Mouse (Mus musculus): ENCODE measurements around the gene Rmi1. TPM values are rescaled to one million over a fixed set of nuclear protein-coding genes. Genes with fewer than 3 reads are reported as not detected.
"Not testable (repeated sequence)": the region's sequence is repeated elsewhere in the genome, so short reads cannot be mapped to it uniquely, and the experiment has no call there.

Rmi1 gene
- polyA plus RNA-seq (2015; fragmentation: Nextera tagmentation; extraction: Ambion mirVana) = 9.0 and 9.8 TPM in 2 replicates

DNA sequence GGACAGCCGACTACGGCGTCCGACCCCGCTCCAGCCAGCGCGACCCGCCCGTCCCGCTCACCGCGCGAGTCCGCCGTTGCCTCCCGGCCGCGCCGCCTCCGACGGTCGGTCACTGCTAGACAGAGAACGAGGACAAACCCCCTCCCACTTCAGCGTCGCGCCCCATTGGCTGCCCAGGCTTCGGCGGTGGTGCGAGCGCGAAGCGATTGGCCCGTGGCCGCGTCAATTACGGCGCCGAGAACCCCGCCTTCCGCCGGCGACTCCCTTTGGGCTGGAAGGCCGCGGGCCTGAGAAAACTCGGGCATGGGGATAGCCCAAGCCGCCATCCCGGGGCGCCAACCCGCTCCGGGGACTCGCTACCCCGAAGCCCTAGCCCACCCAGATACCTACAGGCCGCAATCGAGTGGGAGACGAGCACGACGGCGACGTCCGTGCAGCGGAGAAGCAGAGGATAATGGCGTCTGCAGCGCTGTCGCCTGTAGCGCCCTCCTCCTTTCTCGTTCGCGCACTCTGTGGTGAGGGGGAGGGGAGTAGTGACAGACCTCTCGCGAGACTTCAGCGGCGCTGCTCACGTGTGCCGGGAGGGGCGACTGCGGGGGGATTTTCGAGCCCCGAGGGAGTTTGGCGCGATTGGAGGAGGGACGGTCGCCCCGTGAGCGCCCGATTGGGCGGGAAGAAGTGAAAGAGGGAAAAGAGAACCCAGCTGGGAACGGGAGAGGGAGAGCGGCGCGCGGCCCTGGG is at the start of gene Rmi1:
Gene Rmi1 (plus strand): TSS at position 246 of the 741 bp plus-strand sequence.
- H3K27me3 ChIP-seq (ENCODE audit: insufficient read depth, low read length) = no peaks in the 10 kb centered on the region
- peaks cover 15% of the 10 kb centered on the region for H3K4me1 ChIP-seq (ENCODE audit: insufficient read depth)
- WGBS (ENCODE audit: insufficient replicate concordance) = under 1% methylated on average over 71 of the region's 91 CpGs
- TF ChIP-seq CTCF (IDR thresholded peaks at IDR 0.05; ENCODE audit: low read depth) = peak; percentile 55
- TF ChIP-seq EP300 (IDR thresholded peaks at IDR 0.05; ENCODE audit: low read depth) = peak; percentile 80; the same call in 1 of the 2 replicates
- peak; percentile 97 for DNase-seq
- H3K4me3 ChIP-seq (ENCODE audit: low read depth, low read length) = peak within 1 kb of the TSS; percentile 88
- H3K9me3 ChIP-seq (ENCODE audit: low read length) = no peaks in the 10 kb centered on the region
- peak within 1 kb of the TSS; percentile 73 for H3K4me2 ChIP-seq (ENCODE audit: low read depth, low read length)
- peak; percentile 92 for ATAC-seq
- peak within 1 kb of the TSS; percentile 97 for H3K9ac ChIP-seq (replicated peaks)
- H3K27ac ChIP-seq (ENCODE audit: low read depth) = peak within 1 kb of the TSS; percentile 99
- peaks cover 17% of the 10 kb centered on the region for H3K36me3 ChIP-seq (replicated peaks; ENCODE audit: insufficient read depth, low read length)

DNA sequence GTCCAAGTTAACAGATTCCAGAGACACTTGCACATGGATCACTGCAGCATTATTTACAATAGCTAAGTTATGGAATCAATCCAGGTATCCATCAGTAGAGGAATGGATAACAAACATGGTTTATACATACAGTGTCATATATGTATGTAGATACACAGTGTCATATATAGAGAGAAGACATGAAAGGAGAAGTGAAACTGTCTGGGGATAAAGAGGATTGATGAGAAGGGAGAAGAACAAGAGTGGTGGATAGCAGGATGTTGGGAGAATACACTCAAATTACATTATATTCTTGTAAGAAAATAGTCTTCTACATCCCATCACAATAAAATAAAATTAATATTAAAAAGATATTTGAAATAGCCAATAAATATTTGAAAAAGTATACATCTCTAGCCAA is 49.1 kb upstream of the Rmi1 start:
- Histone ChIP-seq H3K9me3 (ENCODE audit: low read length) (no peaks in the 10 kb centered on the region), H3K4me1 (ENCODE audit: insufficient read depth) (no peaks in the 10 kb centered on the region), H3K27ac (ENCODE audit: low read depth) (no peak overlapping the region), H3K4me2 (ENCODE audit: low read depth, low read length) (no peak overlapping the region), H3K27me3 (ENCODE audit: insufficient read depth, low read length) (0 out of 2 replicates have a peak, but pooled peaks cover 6% of the 10 kb centered on the region), H3K36me3 (replicated peaks; ENCODE audit: insufficient read depth, low read length) (no peaks in the 10 kb centered on the region), H3K9ac (replicated peaks) (no peak overlapping the region), H3K4me3 (ENCODE audit: low read depth, low read length) (no peak overlapping the region)
- DNase-seq (no peak), ATAC-seq (no peak)
- no peak for TF ChIP-seq EP300 (IDR thresholded peaks at IDR 0.05; ENCODE audit: low read depth)
- no peak for TF ChIP-seq CTCF (IDR thresholded peaks at IDR 0.05; ENCODE audit: low read depth)

DNA sequence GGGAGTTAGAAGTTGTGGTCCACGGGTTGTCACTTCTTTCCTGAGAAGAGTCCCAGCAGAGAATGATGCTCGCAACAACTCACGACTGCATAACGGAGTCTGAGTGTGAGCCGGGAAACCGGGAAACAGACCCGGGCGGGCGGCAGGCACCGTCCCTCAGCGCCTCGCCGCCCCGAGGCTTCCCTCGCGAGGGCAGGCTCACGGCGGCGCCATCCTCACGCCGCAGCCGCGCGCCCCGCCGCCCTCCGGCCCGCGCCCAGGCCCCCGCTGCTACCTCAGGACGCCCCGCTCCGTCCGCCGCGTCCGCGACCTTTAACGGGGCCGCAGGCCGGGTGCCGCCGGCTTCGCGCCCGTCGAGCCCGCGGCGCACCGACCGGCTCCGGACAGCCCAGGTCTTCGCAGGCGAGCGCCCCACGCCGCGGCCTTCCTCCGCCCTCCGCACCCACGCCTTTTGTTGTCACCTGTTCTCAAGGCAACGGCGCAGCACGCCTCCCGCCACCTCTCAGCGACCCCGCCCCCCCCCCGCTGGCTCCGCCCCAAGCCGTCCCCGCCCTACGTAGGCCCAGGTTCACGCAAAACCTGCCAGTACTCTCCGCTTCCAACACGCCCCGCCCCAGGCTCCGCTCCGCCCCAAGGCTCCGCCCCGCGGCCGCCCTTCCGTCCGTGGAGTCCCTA is 43.3 kb upstream of the Rmi1 start, which contains the start of gene Kif27:
Gene Kif27 (minus strand): TSS at position 494 of the 675 bp plus-strand sequence.
- H3K27ac ChIP-seq (ENCODE audit: low read depth) = peak within 1 kb of the TSS; percentile 7; the same call in 1 of the 2 replicates
- peak; percentile 99 for ATAC-seq

DNA sequence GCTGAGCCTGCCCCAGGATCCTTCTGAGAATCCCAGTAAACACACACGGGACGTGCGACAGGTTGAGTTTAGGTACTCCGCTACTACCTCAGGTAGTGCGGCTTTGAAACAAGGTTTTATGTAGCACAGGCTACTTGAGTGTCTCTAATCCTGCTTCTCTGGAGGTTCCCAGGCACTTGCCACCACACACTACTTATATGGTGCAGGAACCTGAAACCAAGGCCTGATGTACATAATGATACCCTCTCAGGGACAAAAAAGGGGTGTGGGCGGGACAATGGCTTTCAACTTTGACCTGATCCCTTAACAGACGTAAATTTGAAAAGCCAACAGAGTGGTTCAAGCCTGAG is 42.8 kb upstream of the Rmi1 start:
- WGBS (ENCODE audit: insufficient replicate concordance) = 11% methylated on average over 7 of the region's 7 CpGs
- Histone ChIP-seq H3K9me3 (ENCODE audit: low read length) (no peaks in the 10 kb centered on the region), H3K27ac (ENCODE audit: low read depth) (peak overlapping the region; percentile 7; the same call in 1 of the 2 replicates), H3K36me3 (replicated peaks; ENCODE audit: insufficient read depth, low read length) (no peaks in the 10 kb centered on the region), H3K9ac (replicated peaks) (no peak overlapping the region), H3K4me1 (ENCODE audit: insufficient read depth) (peaks cover 5% of the 10 kb centered on the region), H3K4me3 (ENCODE audit: low read depth, low read length) (peak overlapping the region; percentile 57), H3K4me2 (ENCODE audit: low read depth, low read length) (peak overlapping the region; percentile 98), H3K27me3 (ENCODE audit: insufficient read depth, low read length) (0 out of 2 replicates have a peak, but pooled peaks cover 6% of the 10 kb centered on the region)
- ATAC-seq = peak; percentile 61
- DNase-seq = no peak
- TF ChIP-seq CTCF (IDR thresholded peaks at IDR 0.05; ENCODE audit: low read depth) (no peak), EP300 (IDR thresholded peaks at IDR 0.05; ENCODE audit: low read depth) (no peak)

More for the DNA sequence above, 43.3 kb upstream of the Rmi1 start, which contains the start of gene Kif27:
- Histone ChIP-seq H3K4me2 (ENCODE audit: low read depth, low read length) (peak within 1 kb of the TSS; percentile 98), H3K9me3 (ENCODE audit: low read length) (no peaks in the 10 kb centered on the region), H3K4me3 (ENCODE audit: low read depth, low read length) (peak within 1 kb of the TSS; percentile 57), H3K27me3 (ENCODE audit: insufficient read depth, low read length) (0 out of 2 replicates have a peak, but pooled peaks cover 6% of the 10 kb centered on the region), H3K4me1 (ENCODE audit: insufficient read depth) (peaks cover 5% of the 10 kb centered on the region), H3K9ac (replicated peaks) (peak within 1 kb of the TSS; percentile 52; the same call in 1 of the 2 replicates), H3K36me3 (replicated peaks; ENCODE audit: insufficient read depth, low read length) (no peaks in the 10 kb centered on the region)
- TF ChIP-seq CTCF (IDR thresholded peaks at IDR 0.05; ENCODE audit: low read depth) (no peak), EP300 (IDR thresholded peaks at IDR 0.05; ENCODE audit: low read depth) (no peak)
- 6% methylated on average over 66 of the region's 85 CpGs for WGBS (ENCODE audit: insufficient replicate concordance)
- peak; percentile 96 for DNase-seq

DNA sequence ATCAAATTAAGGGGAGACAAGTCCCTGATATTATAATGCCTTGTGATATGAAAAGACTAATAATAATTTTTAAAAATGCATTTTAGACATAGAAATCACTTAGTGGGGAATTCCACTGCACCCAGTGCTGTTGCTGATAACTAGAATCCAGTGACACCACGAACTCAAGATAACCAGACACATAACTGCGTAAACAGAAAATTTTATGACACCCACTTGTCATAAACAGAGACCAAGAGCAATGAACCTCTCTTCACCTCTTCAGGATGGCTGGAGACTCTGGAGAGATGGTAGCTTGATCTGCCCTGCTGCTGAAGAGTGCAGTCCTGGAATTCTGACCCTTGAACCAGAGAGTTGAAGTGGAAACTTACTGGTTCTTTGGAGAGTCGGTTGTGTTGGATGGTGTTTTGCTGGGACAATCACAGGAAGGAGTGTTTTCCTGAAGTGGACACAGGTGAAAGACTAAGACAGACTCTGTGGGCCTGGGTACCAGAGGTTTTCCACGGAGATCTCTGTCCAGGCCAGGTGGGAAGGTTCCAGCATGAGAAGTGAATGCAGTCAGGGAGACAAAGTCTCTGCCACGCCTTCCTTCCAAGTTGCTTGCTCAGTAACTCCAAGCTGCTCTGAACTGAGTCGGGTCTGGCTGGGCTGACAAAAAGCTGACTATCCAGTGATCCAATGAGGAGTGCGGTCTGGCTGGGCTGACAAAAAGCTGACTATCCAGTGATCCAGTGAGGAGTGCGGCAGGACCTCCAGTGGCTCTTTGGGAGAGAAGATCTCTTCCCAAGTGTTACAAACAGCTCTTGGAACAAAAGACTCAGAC is 37.5 kb upstream of the Rmi1 start:
- no peak for DNase-seq
- H3K27me3 ChIP-seq (ENCODE audit: insufficient read depth, low read length) = no peaks in the 10 kb centered on the region
- WGBS (ENCODE audit: insufficient replicate concordance) = 60% methylated on average over 8 of the region's 8 CpGs
- no peak for TF ChIP-seq CTCF (IDR thresholded peaks at IDR 0.05; ENCODE audit: low read depth)
- TF ChIP-seq EP300 (IDR thresholded peaks at IDR 0.05; ENCODE audit: low read depth) = no peak
- no peak overlapping the region for H3K27ac ChIP-seq (ENCODE audit: low read depth)
- no peaks in the 10 kb centered on the region for H3K9me3 ChIP-seq (ENCODE audit: low read length)
- no peak for ATAC-seq
- H3K4me1 ChIP-seq (ENCODE audit: insufficient read depth) = no peaks in the 10 kb centered on the region
- no peaks in the 10 kb centered on the region for H3K36me3 ChIP-seq (replicated peaks; ENCODE audit: insufficient read depth, low read length)
- H3K4me2 ChIP-seq (ENCODE audit: low read depth, low read length) = no peak overlapping the region
- no peak overlapping the region for H3K4me3 ChIP-seq (ENCODE audit: low read depth, low read length)
- H3K9ac ChIP-seq (replicated peaks) = no peak overlapping the region

DNA sequence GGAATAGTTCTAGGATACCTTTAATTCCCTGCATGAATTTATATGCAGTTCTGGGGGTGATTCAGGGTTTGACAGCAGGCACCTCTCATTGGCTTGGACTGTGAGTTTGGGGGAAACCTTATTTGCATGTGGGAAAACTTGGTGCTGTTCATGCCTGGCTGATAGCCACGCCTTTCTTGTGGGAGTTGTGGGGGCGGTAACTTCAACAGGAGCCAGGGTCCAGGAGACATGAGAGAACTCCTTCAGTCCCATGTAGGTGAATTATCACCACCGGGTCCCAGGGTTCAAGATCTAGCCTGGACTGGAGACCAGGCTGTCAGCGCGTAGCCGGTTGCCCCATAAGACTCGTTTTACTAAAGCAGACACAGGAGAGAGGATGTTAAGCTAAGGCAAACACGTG is 36.9 kb upstream of the Rmi1 start:
- H3K27me3 ChIP-seq (ENCODE audit: insufficient read depth, low read length); DNase-seq; H3K27ac ChIP-seq (ENCODE audit: low read depth); H3K4me2 ChIP-seq (ENCODE audit: low read depth, low read length); H3K9me3 ChIP-seq (ENCODE audit: low read length); ATAC-seq; H3K4me1 ChIP-seq (ENCODE audit: insufficient read depth); H3K36me3 ChIP-seq (replicated peaks; ENCODE audit: insufficient read depth, low read length); H3K4me3 ChIP-seq (ENCODE audit: low read depth, low read length); H3K9ac ChIP-seq (replicated peaks): not testable (repeated sequence)
- 80% methylated on average over 8 of the region's 8 CpGs for WGBS (ENCODE audit: insufficient replicate concordance)
